ENCODE assay signal across 18 mouse cellular contexts in the genomic region with DNA sequence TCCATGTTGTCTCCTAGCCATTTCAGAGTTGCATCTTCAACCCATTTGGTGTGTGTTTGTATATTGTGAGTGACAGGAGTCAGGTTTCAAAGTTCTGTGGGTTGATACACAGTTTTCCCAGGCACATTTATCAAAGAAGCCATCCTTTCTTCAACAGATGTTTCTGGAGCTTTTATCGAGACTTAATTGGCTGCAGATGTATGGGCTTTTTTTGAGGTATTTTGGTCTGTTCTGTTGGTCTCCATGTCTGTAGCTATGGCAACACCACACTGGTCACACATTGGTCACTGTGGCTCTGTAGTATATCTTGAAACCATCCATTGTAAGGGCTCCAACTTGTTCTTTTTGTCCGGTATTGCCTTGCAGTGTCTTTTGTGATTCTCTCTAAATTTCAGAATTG.
"Had no signal": no experiment of that assay in that cellular context is flagged by ENCODE, and none has a peak within 500 bp of the region (broad histone marks: within the 10 kb centered on the region; RNA-seq: fewer than 3 reads in every experiment).

No protein-coding gene starts in this region.

- H3K9ac ChIP-seq: limb, embryonic 15.5 days; liver, embryonic 14.5 days; liver, postnatal 0 days; lung, embryonic 14.5 days; midbrain, embryonic 15.5 days; neural tube, embryonic 12.5 days; neural tube, embryonic 15.5 days had no signal

- DNase-seq: kidney, postnatal 25 days; layer of hippocampus, adult 9-11 months; liver, postnatal 0 days; lung, embryonic 14.5 days; thymus, adult 18-20 months; thymus, postnatal 14 days; thymus, postnatal 4 days had no signal

- H3K27ac ChIP-seq: kidney, postnatal 0 days; layer of hippocampus, adult 2 months; limb, embryonic 15.5 days; liver, embryonic 14.5 days; macrophage; midbrain, embryonic 15.5 days; neural tube, embryonic 12.5 days; neural tube, embryonic 15.5 days had no signal

- H3K4me1 ChIP-seq: limb, embryonic 15.5 days; midbrain, embryonic 15.5 days; neural tube, embryonic 12.5 days; neural tube, embryonic 15.5 days had no signal

- H3K9me3 ChIP-seq: limb, embryonic 15.5 days; midbrain, embryonic 15.5 days; neural tube, embryonic 12.5 days; neural tube, embryonic 15.5 days had no signal

- H3K4me3 ChIP-seq: layer of hippocampus, adult 2 months; limb, embryonic 15.5 days; midbrain, embryonic 15.5 days; neural tube, embryonic 12.5 days; neural tube, embryonic 15.5 days had no signal

- H3K36me3 ChIP-seq: limb, embryonic 15.5 days; midbrain, embryonic 15.5 days; neural tube, embryonic 12.5 days; neural tube, embryonic 15.5 days had no signal

- H3K27me3 ChIP-seq: limb, embryonic 15.5 days; midbrain, embryonic 15.5 days; neural tube, embryonic 12.5 days; neural tube, embryonic 15.5 days had no signal

- ATAC-seq: liver, postnatal 0 days; lung, postnatal 0 days; midbrain, embryonic 15.5 days had no signal

- H3K4me2 ChIP-seq: limb, embryonic 15.5 days; liver, embryonic 11.5 days; lung, embryonic 14.5 days; midbrain, embryonic 11.5 days; midbrain, embryonic 15.5 days; neural tube, embryonic 12.5 days; neural tube, embryonic 15.5 days had no signal
